Mouse (Mus musculus) forebrain, embryonic 13.5 days (tissue): ENCODE results near the gene Gm10053. TPM values are rescaled to one million over a fixed set of nuclear protein-coding genes. Genes with fewer than 3 reads are reported as not detected.

Experiments
- ATAC-seq: fragments of 200-750 bp; cut with Nextera tagmentation; 2 replicates; pipeline ENCODE4 v1.8.0; 2017
- H3K27ac ChIP-seq: fragments of 300-500 bp; sonication (generic); 2 replicates; pipeline ENCODE4 v1.5.1; 2015; ENCODE audit warnings: inconsistent platforms, mild to moderate bottlenecking, moderate library complexity
- H3K27me3 ChIP-seq: fragments of 300-500 bp; sonication (generic); 2 replicates; pipeline ENCODE4 v1.6.1; 2015; ENCODE audit warnings: mild to moderate bottlenecking, inconsistent platforms
- H3K36me3 ChIP-seq: fragments of 300-500 bp; sonication (generic); 2 replicates; pipeline ENCODE4 v1.6.1; 2015; ENCODE audit warnings: mild to moderate bottlenecking, inconsistent platforms; ENCODE audit not compliant: poor library complexity, severe bottlenecking
- H3K4me1 ChIP-seq: fragments of 300-500 bp; sonication (generic); 2 replicates; pipeline ENCODE4 v1.6.1; 2015; ENCODE audit warnings: inconsistent platforms
- H3K4me2 ChIP-seq: fragments of 300-500 bp; sonication (generic); 2 replicates; pipeline ENCODE4 v1.6.1; 2015; ENCODE audit warnings: inconsistent platforms, mild to moderate bottlenecking, moderate library complexity
- H3K4me3 ChIP-seq: fragments of 300-500 bp; sonication (generic); 2 replicates; pipeline ENCODE4 v1.5.1; 2015; ENCODE audit warnings: mild to moderate bottlenecking, inconsistent platforms
- H3K9ac ChIP-seq: fragments of 300-500 bp; sonication (generic); 2 replicates; pipeline ENCODE4 v1.6.1; 2015; ENCODE audit warnings: mild to moderate bottlenecking, inconsistent platforms
- H3K9me3 ChIP-seq: fragments of 300-500 bp; sonication (generic); replicated peaks from 2 replicates; pipeline ENCODE4 v1.6.1; 2016; ENCODE audit warnings: inconsistent platforms
- WGBS: fragments of 180-500 bp; shearing (Covaris S2); methylation state at CpG from one replicate; pipeline ENCODE4 v1.1.7; 2015; 5-methylcytosine and 5-hydroxymethylcytosine counted together
- polyA plus RNA-seq: library from polyadenylated mRNA; unstranded; fragments of >200 nt; fragmentation: Nextera tagmentation; extraction: Ambion mirVana; gene quantifications from 2 replicates; pipeline ENCODE4 v1.2.1, GENCODE M21; 2015

Gene Gm10053
- polyA plus RNA-seq, 1 experiment from 2014 or later = 222 TPM

- Histone ChIP-seq H3K4me1 (peaks cover 20% of the 10 kb centered on the region), H3K36me3 (no peaks in the 10 kb centered on the region), H3K27me3 (peaks cover 69% of the 10 kb centered on the region), H3K4me2 (no peak overlapping the region), H3K9ac (no peak overlapping the region), H3K4me3 (no peak overlapping the region), H3K9me3 (no peaks in the 10 kb centered on the region), H3K27ac (no peak overlapping the region)
- WGBS = 0% methylated on average over 2 of the region's 2 CpGs
- ATAC-seq = no peak
These were observed 26.8 kb downstream of the Gm10053 start for GRCm38 (mm10) chr19:24902256-24902655.

- no peak overlapping the region for H3K4me3 ChIP-seq
- H3K4me1 ChIP-seq = peaks cover 16% of the 10 kb centered on the region
- no peaks in the 10 kb centered on the region for H3K36me3 ChIP-seq
- no peak overlapping the region for H3K4me2 ChIP-seq
- H3K9ac ChIP-seq = no peak overlapping the region
- 45% methylated on average over 2 of the region's 2 CpGs for WGBS
- no peaks in the 10 kb centered on the region for H3K9me3 ChIP-seq
- H3K27me3 ChIP-seq = peaks cover 63% of the 10 kb centered on the region
- ATAC-seq = no peak
- no peak overlapping the region for H3K27ac ChIP-seq
These were observed 27.3 kb downstream of the Gm10053 start for GRCm38 (mm10) chr19:24902821-24903220.

- ATAC-seq = no peak
- Histone ChIP-seq H3K9ac (no peak overlapping the region), H3K27ac (no peak overlapping the region), H3K9me3 (no peaks in the 10 kb centered on the region), H3K4me1 (no peaks in the 10 kb centered on the region), H3K27me3 (peaks cover 17% of the 10 kb centered on the region), H3K4me3 (no peak overlapping the region), H3K4me2 (no peak overlapping the region), H3K36me3 (no peaks in the 10 kb centered on the region)
- WGBS = 93% methylated on average over 6 of the region's 6 CpGs
These were observed 32.2 kb downstream of the Gm10053 start for GRCm38 (mm10) chr19:24907655-24908054.

- no peaks in the 10 kb centered on the region for H3K36me3 ChIP-seq
- H3K9ac ChIP-seq = no peak overlapping the region
- peaks cover 9% of the 10 kb centered on the region for H3K27me3 ChIP-seq
- 89% methylated on average over 3 of the region's 3 CpGs for WGBS
- no peak overlapping the region for H3K4me2 ChIP-seq
- no peak overlapping the region for H3K27ac ChIP-seq
- ATAC-seq = no peak
- no peak overlapping the region for H3K4me3 ChIP-seq
- no peaks in the 10 kb centered on the region for H3K9me3 ChIP-seq
- no peaks in the 10 kb centered on the region for H3K4me1 ChIP-seq
These were observed 33.1 kb downstream of the Gm10053 start for GRCm38 (mm10) chr19:24908385-24909155.

DNA sequence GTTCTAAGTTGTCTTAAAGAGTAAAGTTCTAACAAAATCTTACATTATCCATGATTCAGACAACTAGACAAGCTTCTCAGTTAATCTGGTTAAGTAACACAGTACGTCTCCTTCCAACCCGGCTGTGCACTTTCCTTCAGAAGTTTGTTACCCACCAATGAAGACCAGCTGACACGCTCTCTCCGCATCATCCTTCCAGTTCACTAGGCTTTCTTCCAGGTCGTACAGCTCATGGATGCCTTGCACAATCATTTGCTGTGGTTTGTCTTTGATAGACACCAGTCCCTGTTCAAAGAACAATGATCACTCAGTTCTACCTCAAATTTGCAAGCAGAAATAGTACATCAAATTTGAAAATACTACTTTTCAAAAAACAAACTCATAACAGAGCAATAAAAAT, 45.4 kb downstream of the Gm10053 start:
- Histone ChIP-seq H3K9ac (no peak overlapping the region), H3K36me3 (peaks cover 27% of the 10 kb centered on the region), H3K27ac (no peak overlapping the region), H3K4me3 (no peak overlapping the region), H3K27me3 (no peaks in the 10 kb centered on the region), H3K4me2 (no peak overlapping the region), H3K4me1 (no peaks in the 10 kb centered on the region), H3K9me3 (no peaks in the 10 kb centered on the region)
- no peak for ATAC-seq
- WGBS = 87% methylated on average over 5 of the region's 5 CpGs

Other genes starting within 250 kb of the Gm10053 start
- gene Tmem252, start 201.7 kb upstream of the Gm10053 start, polyA plus RNA-seq = 0.84 and 0.88 TPM in 2 replicates
- 0.19 and 0.35 TPM in 2 replicates for gene Pgm5, start 13.8 kb upstream of the Gm10053 start, polyA plus RNA-seq
- not detected in 2 replicates for gene Foxd4, start 25.5 kb downstream of the Gm10053 start, polyA plus RNA-seq
- gene Cbwd1, start 85.9 kb downstream of the Gm10053 start, polyA plus RNA-seq = 21.5 and 22.1 TPM in 2 replicates
- 0.29 and 0.54 TPM in 2 replicates for gene Dock8, start 123.8 kb downstream of the Gm10053 start, polyA plus RNA-seq